Mouse (Mus musculus) gastrocnemius, postnatal 4 days (tissue): ENCODE results near the gene Fam124b. TPM values are rescaled to one million over a fixed set of nuclear protein-coding genes. Genes with fewer than 3 reads are reported as not detected.

Source experiments
- DNase-seq, 2 experiments: peaks; one replicate each; pipeline ENCODE4 v3.0.0; 2021 to 2022; ENCODE audit warnings: low spot score in 2 of 2, mixed read lengths in 2 of 2
- total RNA-seq, 2 experiments: library from RNA; stranded (reverse); gene quantifications; 2 replicates each; pipeline ENCODE4 v1.2.3; 2021

Fam124b gene
- total RNA-seq, 2 experiments from 2014 or later: 2.6 to 2.7 TPM

- no peak for DNase-seq
Measured at GRCm38 (mm10) chr1:80177651-80178382, 40.5 kb downstream of the Fam124b start.

- DNase-seq: no peak
Measured at GRCm38 (mm10) chr1:80167706-80168105, 50.6 kb downstream of the Fam124b start.

DNA sequence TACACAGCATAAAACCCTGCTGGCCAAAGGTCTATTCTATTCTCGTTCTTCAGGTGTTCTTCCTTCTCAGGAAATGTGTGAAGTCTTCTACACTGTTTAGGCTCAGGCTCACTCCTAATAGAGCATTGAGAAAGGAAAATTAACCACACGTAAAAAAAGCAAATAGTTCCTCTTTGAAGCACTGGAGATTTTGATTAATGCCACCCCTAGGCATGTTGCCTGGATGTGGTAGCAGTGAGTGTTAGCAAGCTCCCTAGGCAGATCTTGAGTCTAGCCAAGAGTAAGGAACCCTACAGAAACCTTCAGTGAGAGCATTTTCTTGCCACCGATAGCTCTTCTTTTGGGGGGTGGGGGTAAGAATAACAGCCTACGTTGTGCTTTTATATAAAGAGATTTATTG is 51.7 kb downstream of the Fam124b start:
- no peak for DNase-seq

GRCm38 (mm10) chr1:80165391-80165790 is 52.9 kb downstream of the Fam124b start:
- no peak for DNase-seq

DNA sequence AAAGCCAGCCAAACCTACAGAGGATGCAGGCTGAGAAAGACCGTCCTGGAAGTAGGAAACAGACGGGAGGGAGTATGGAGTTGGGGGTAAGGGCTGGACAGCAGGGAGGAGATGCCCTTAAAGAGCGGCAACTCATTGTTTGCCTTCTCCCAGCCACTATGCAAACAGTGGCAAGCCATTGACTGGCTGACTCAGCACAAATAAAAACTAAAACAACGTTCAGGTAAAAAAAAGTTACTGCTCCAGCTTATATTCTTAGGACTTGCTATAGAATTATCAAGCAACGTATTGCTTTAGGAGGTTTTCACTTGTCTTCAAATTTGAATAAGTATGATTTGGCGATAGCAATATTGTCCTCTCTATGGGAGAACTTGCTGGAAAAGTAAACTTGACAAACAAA is 55.3 kb downstream of the Fam124b start:
- no peak for DNase-seq

DNA sequence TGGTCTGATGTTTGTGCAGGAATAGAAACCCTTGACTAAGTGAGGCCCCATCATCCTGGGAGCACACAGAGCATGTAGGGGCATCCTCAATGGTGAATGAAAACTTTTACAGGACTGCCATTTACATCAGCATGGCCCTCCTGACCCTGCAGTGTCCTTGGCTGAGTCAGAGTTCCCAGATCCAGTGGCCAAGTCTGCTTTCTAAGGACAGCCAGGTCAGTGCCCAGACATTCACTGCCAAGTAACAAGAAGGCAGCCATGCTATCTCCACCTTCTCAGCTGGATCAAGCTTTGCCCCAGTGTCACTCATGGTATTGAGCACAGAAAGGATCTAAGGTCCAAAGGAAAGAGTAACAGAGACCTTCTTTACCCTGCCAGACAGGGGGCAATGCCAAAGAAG is 58.7 kb downstream of the Fam124b start:
- DNase-seq: no peak

- DNase-seq: no peak
Measured at GRCm38 (mm10) chr1:80154902-80155301, 63.4 kb downstream of the Fam124b start.

- DNase-seq: no peak
Measured at GRCm38 (mm10) chr1:80153125-80153716, 65.1 kb downstream of the Fam124b start.

GRCm38 (mm10) chr1:80150681-80151080 is 67.6 kb downstream of the Fam124b start:
- no peak for DNase-seq

Other genes with a start within 250 kb of the Fam124b start
- gene Cul3, start 122.0 kb upstream of the Fam124b start, total RNA-seq: 100 to 1,000 TPM; 119 to 137 TPM
- not detected for gene Gm45261, start 243.0 kb upstream of the Fam124b start, total RNA-seq